Mouse (Mus musculus): ENCODE data around the gene Olfr671.

GRCm38 (mm10) chr7:105028360-105028759, 49.4 kb upstream of the Olfr671 start, which contains the start of gene Olfr675:
- TF ChIP-seq CTCF (IDR thresholded peaks at IDR 0.05; ENCODE audit: extremely low read depth, insufficient read length, insufficient replicate concordance, low read depth, low read length): no peak
- TF ChIP-seq POLR2A (IDR thresholded peaks at IDR 0.05; ENCODE audit: low read depth, low read length): no peak
